Mouse (Mus musculus) intestine, embryonic 15.5 days (tissue): ENCODE measurements around the gene Shank1. TPM values are rescaled to one million over a fixed set of nuclear protein-coding genes. Genes with fewer than 3 reads are reported as not detected.

Experiments
- ATAC-seq: fragments of 200-750 bp; cut with Nextera tagmentation; 2 replicates; pipeline ENCODE4 v1.8.0; 2017; ENCODE audit warnings: moderate TSS enrichment, moderate library complexity
- H3K27ac ChIP-seq: fragments of 300-500 bp; sonication (generic); 2 replicates; pipeline ENCODE4 v1.5.1; 2015; ENCODE audit warnings: mild to moderate bottlenecking, inconsistent platforms
- H3K27me3 ChIP-seq: fragments of 300-500 bp; sonication (generic); replicated peaks from 2 replicates; pipeline ENCODE4 v1.6.1; 2015; ENCODE audit warnings: inconsistent platforms
- H3K36me3 ChIP-seq: fragments of 300-500 bp; sonication (generic); 2 replicates; pipeline ENCODE4 v1.6.1; 2015; ENCODE audit warnings: inconsistent platforms
- H3K4me1 ChIP-seq: fragments of 300-500 bp; sonication (generic); replicated peaks from 2 replicates; pipeline ENCODE4 v1.6.1; 2015; ENCODE audit warnings: inconsistent platforms
- H3K4me2 ChIP-seq: fragments of 300-500 bp; sonication (generic); replicated peaks from 2 replicates; pipeline ENCODE4 v1.6.1; 2015; ENCODE audit warnings: mild to moderate bottlenecking, inconsistent platforms
- H3K4me3 ChIP-seq: fragments of 300-500 bp; sonication (generic); replicated peaks from 2 replicates; pipeline ENCODE4 v1.5.1; 2015; ENCODE audit warnings: inconsistent platforms
- H3K9ac ChIP-seq: fragments of 300-500 bp; sonication (generic); 2 replicates; pipeline ENCODE4 v1.6.1; 2015; ENCODE audit warnings: inconsistent platforms
- H3K9me3 ChIP-seq: fragments of 300-500 bp; sonication (generic); 2 replicates; pipeline ENCODE4 v1.6.1; 2016; ENCODE audit warnings: inconsistent platforms
- WGBS: fragments of 180-500 bp; shearing (Covaris S2); methylation state at CpG from one replicate; pipeline ENCODE4 v1.1.7; 2015; 5-methylcytosine and 5-hydroxymethylcytosine counted together
- polyA plus RNA-seq: library from polyadenylated mRNA; unstranded; fragments of >200 nt; fragmentation: Nextera tagmentation; extraction: Ambion mirVana; gene quantifications from 2 replicates; pipeline ENCODE4 v1.2.1, GENCODE M21; 2015

The Shank1 gene
- polyA plus RNA-seq, 1 experiment from 2014 or later, result 1.9 TPM

DNA sequence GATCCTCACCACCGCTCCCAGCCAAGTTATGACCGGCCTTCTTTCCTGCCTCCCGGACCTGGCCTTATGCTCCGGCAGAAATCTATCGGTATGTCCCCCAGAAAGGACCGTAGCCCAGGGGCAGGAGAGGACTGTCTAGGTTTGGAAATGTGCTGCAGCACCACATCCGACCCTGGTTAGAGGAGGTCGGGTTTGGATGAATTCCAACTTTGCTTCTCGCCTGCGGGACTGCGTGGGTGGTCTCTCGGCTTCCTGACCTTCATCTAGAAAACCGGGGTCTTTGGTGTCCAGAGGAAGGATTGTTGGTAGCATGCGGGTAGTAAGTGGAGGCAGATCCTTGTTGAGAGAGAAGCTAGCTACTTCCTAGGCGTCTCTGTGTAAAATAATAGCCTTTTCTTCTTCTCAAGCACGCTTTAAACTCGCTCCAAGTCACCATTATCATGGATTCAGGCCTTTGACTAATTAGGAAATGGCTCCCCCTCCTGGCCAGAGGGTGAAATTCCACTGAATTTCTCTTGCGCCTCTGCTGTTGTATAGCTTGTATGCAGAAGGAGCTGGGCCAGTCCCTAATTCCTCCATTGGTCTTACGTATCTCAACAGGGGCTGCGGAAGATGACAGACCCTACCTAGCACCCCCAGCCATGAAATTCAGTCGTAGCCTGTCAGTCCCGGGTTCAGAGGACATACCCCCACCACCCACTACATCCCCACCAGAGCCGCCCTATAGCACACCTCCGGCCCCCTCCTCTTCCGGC is 41.1 kb downstream of the Shank1 start:
- Histone ChIP-seq H3K4me2 (peak overlapping the region; percentile 59), H3K27me3 (peaks cover 60% of the 10 kb centered on the region), H3K9ac (peak overlapping the region; percentile 14; the same call in 1 of the 2 replicates), H3K4me1 (peaks cover 24% of the 10 kb centered on the region), H3K4me3 (peak overlapping the region; percentile 10), H3K9me3 (no peaks in the 10 kb centered on the region), H3K36me3 (no peaks in the 10 kb centered on the region), H3K27ac (no peak overlapping the region)
- 7% methylated on average over 25 of the region's 25 CpGs for WGBS
- ATAC-seq, result peak; percentile 73

DNA sequence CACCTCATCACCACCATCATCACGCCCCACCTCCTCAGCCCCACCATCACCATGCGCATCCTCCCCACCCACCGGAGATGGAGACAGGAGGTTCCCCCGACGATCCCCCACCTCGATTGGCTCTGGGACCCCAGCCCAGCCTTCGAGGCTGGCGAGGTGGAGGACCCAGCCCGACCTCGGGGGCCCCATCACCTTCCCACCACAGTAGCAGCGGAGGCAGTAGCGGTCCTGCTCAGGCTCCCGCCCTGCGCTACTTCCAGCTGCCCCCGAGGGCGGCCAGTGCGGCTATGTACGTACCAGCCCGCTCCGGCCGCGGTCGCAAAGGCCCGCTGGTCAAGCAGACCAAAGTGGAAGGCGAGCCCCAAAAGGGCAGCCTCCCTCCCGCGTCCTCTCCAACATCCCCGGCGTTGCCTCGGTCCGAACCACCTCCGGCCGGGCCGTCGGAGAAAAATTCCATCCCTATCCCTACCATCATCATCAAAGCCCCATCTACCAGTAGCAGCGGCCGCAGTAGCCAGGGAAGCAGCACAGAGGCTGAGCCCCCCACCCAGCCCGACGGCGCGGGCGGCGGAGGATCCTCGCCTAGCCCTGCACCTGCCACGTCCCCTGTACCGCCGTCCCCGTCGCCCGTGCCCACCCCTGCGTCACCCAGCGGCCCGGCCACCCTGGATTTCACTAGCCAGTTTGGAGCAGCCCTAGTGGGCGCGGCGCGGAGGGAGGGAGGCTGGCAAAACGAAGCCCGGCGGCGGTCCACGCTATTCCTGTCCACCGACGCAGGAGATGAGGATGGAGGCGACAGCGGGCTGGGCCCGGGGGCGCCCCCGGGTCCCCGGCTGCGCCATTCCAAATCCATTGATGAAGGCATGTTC is 42.1 kb downstream of the Shank1 start:
- Histone ChIP-seq H3K9me3 (no peaks in the 10 kb centered on the region), H3K4me3 (no peak overlapping the region), H3K4me2 (peak overlapping the region; percentile 31; the same call in 1 of the 2 replicates), H3K36me3 (no peaks in the 10 kb centered on the region), H3K9ac (no peak overlapping the region), H3K27ac (no peak overlapping the region), H3K27me3 (peaks cover 68% of the 10 kb centered on the region), H3K4me1 (peaks cover 30% of the 10 kb centered on the region)
- ATAC-seq, result peak; percentile 11; the same call in 1 of the 2 replicates
- WGBS, result 3% methylated on average over 69 of the region's 71 CpGs

DNA sequence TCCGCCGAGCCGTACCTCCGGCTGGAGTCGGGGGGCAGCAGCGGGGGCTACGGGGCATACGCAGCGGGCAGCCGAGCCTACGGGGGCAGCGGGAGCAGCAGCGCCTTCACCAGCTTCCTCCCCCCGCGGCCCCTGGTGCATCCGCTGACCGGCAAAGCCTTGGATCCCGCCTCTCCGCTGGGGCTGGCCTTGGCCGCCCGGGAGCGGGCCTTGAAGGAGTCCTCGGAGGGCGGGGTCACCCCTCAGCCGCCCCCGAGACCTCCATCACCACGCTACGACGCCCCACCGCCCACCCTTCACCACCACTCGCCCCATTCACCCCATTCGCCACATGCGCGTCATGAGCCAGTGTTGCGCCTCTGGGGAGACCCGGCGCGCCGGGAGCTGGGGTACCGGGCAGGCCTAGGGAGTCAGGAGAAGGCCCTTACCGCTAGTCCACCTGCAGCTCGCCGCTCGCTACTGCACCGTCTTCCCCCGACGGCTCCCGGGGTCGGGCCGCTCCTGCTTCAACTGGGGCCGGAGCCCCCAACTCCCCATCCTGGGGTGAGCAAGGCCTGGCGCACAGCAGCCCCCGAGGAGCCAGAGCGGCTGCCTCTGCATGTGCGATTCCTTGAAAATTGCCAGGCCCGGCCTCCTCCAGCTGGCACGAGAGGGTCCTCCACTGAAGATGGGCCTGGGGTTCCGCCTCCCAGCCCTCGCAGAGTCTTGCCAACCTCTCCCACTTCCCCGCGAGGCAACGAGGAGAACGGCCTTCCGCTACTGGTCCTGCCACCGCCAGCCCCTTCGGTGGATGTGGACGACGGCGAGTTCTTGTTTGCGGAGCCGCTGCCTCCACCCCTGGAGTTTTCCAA is 42.9 kb downstream of the Shank1 start:
- Histone ChIP-seq H3K9ac (no peak overlapping the region), H3K27ac (no peak overlapping the region), H3K4me1 (peaks cover 35% of the 10 kb centered on the region), H3K4me3 (peak overlapping the region; percentile 9; the same call in 1 of the 2 replicates), H3K27me3 (peaks cover 77% of the 10 kb centered on the region), H3K4me2 (peak overlapping the region; percentile 31), H3K9me3 (no peaks in the 10 kb centered on the region), H3K36me3 (no peaks in the 10 kb centered on the region)
- ATAC-seq, result no peak
- WGBS, result 4% methylated on average over 71 of the region's 71 CpGs

DNA sequence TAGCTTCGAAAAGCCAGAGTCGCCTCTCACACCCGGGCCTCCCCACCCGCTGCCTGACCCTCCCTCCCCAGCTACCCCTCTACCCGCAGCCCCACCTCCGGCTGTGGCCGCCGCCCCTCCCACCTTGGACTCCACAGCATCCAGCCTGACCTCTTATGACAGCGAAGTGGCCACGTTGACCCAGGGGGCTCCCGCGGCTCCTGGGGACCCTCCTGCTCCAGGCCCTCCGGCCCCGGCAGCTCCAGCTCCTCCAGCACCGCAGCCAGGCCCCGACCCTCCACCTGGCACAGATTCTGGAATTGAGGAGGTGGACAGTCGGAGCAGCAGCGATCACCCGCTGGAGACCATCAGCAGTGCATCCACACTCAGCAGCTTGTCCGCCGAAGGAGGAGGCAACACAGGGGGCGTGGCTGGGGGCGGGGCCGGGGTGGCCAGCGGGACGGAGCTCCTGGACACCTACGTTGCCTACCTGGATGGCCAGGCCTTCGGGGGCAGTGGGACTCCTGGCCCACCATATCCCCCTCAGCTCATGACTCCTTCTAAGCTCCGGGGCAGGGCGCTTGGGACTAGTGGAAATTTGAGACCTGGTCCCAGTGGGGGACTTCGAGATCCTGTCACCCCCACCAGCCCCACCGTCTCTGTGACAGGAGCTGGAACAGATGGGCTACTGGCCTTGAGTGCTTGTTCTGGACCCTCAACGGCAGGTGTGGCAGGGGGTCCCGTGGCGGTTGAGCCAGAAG is 43.7 kb downstream of the Shank1 start:
- ATAC-seq, result no peak

DNA sequence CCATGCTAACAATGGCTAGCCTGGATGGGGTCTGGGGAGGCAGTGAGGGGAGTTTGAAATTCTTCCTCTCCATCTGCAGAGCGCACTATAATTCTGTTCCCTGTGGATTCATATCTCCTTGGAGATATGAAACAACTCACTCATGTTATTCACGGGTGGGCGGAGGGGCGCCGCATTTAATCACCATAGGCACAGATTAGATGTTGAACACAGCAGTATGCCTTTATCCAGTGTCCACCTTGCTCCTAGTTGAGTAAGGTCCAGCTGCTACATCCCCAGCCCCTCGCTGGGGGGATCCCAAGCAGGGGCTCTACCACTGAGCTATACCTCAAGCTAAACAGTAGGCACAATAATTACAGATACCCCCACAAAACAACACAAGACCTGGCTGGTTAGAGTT is 45.4 kb downstream of the Shank1 start:
- Histone ChIP-seq H3K4me1 (peaks cover 46% of the 10 kb centered on the region), H3K9ac (no peak overlapping the region)

More for the DNA sequence above, 43.7 kb downstream of the Shank1 start:
- Histone ChIP-seq H3K4me2 (peak overlapping the region; percentile 31), H3K27ac (no peak overlapping the region), H3K27me3 (peaks cover 81% of the 10 kb centered on the region), H3K9me3 (no peaks in the 10 kb centered on the region), H3K36me3 (no peaks in the 10 kb centered on the region), H3K4me3 (peak overlapping the region; percentile 9; the same call in 1 of the 2 replicates), H3K9ac (no peak overlapping the region), H3K4me1 (peaks cover 35% of the 10 kb centered on the region)
- WGBS, result 2% methylated on average over 35 of the region's 35 CpGs

DNA sequence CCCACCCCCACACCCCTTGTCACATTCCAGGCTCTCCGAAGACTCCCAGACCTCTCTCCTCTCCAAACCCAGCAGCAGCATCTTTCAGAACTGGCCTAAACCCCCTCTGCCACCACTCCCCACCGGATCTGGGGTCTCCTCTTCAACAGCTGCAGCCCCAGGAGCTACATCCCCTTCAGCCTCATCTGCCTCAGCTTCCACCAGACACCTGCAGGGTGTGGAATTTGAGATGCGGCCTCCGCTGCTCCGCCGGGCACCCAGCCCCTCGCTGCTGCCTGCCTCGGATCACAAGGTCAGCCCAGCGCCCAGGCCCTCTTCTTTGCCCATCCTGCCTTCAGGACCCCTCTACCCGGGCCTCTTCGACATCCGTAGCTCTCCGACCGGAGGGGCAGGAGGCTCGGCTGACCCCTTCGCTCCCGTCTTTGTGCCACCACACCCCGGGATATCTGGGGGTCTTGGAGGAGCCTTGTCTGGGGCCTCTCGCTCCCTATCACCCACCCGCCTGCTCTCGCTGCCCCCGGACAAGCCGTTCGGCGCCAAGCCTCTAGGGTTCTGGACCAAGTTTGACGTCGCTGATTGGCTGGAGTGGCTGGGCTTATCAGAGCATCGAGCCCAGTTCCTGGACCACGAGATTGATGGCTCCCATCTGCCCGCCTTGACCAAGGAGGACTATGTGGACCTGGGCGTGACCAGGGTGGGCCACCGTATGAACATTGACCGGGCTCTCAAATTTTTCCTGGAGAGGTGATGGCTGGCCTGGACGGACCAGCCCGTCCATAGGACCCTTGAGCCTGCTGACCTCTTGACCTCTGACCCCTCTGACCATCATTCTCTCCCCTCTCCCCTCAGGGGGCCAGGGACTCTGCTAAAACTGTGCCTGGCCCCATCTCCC is 46.8 kb downstream of the Shank1 start:
- H3K4me2 ChIP-seq, result peak overlapping the region; percentile 48
- no peak for ATAC-seq
- H3K27me3 ChIP-seq, result peaks cover 79% of the 10 kb centered on the region
- WGBS, result 5% methylated on average over 35 of the region's 35 CpGs
- no peak overlapping the region for H3K27ac ChIP-seq
- peak overlapping the region; percentile 18 for H3K4me3 ChIP-seq
- H3K36me3 ChIP-seq, result no peaks in the 10 kb centered on the region
- H3K9me3 ChIP-seq, result no peaks in the 10 kb centered on the region
- H3K9ac ChIP-seq, result 0 out of 2 replicates have a peak overlapping the region, but pooled peaks have one; percentile 17
- H3K4me1 ChIP-seq, result peaks cover 45% of the 10 kb centered on the region

More for the DNA sequence above, 45.4 kb downstream of the Shank1 start:
- 74% methylated on average over 6 of the region's 6 CpGs for WGBS
- no peaks in the 10 kb centered on the region for H3K36me3 ChIP-seq
- no peak overlapping the region for H3K4me2 ChIP-seq
- no peak for ATAC-seq
- H3K9me3 ChIP-seq, result no peaks in the 10 kb centered on the region
- no peak overlapping the region for H3K27ac ChIP-seq
- H3K27me3 ChIP-seq, result peaks cover 85% of the 10 kb centered on the region
- H3K4me3 ChIP-seq, result no peak overlapping the region

DNA sequence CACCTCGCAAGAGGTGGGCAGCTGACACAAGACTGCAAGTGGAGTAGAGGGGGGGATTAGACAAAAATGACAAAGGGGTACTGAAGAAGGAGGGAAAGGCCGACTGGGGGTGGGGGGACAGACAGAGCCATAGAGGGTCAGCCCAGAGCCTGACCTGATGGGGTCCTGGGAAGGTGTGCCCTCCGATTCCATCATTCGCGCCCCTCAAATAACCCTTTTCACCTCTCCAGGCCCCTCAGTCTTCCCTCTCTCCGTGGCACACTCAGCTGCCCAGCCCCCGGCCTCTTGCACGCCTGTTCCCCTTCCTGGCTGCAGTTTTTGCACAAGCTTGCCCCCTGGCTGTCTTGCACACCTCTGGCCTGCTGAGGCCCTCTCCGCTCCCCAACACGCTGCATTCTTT is 47.5 kb downstream of the Shank1 start:
- H3K27ac ChIP-seq, result no peak overlapping the region
- H3K4me1 ChIP-seq, result peaks cover 41% of the 10 kb centered on the region
- ATAC-seq, result no peak
- no peak overlapping the region for H3K4me3 ChIP-seq
- no peak overlapping the region for H3K9ac ChIP-seq
- no peaks in the 10 kb centered on the region for H3K9me3 ChIP-seq
- peak overlapping the region; percentile 48 for H3K4me2 ChIP-seq
- 17% methylated on average over 10 of the region's 10 CpGs for WGBS
- no peaks in the 10 kb centered on the region for H3K36me3 ChIP-seq
- H3K27me3 ChIP-seq, result peaks cover 72% of the 10 kb centered on the region

DNA sequence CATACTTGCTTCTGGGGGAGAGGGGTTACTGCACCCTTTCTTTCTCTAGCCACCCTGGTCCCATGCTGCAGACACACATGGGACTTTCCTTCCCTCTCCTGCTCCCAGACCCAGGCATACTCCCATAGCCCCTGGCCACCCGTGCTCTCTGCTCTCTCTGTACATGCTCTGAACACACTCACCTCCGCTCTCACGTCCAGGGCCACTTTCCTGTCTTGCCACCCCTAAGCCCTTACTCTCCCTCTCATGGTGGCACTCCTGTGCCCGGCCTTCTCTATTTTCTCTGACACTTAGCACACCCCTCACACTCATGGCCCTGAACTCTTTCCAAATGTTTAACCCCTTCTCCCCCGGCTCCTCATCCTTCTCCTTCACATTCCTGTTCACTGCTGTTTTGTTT is 48.0 kb downstream of the Shank1 start:
- Histone ChIP-seq H3K27ac (no peak overlapping the region), H3K9me3 (no peaks in the 10 kb centered on the region), H3K9ac (no peak overlapping the region), H3K4me2 (no peak overlapping the region), H3K27me3 (peaks cover 71% of the 10 kb centered on the region), H3K4me3 (no peak overlapping the region), H3K36me3 (no peaks in the 10 kb centered on the region), H3K4me1 (peaks cover 37% of the 10 kb centered on the region)
- ATAC-seq, result no peak
- WGBS, result 16% methylated on average over 5 of the region's 5 CpGs

DNA sequence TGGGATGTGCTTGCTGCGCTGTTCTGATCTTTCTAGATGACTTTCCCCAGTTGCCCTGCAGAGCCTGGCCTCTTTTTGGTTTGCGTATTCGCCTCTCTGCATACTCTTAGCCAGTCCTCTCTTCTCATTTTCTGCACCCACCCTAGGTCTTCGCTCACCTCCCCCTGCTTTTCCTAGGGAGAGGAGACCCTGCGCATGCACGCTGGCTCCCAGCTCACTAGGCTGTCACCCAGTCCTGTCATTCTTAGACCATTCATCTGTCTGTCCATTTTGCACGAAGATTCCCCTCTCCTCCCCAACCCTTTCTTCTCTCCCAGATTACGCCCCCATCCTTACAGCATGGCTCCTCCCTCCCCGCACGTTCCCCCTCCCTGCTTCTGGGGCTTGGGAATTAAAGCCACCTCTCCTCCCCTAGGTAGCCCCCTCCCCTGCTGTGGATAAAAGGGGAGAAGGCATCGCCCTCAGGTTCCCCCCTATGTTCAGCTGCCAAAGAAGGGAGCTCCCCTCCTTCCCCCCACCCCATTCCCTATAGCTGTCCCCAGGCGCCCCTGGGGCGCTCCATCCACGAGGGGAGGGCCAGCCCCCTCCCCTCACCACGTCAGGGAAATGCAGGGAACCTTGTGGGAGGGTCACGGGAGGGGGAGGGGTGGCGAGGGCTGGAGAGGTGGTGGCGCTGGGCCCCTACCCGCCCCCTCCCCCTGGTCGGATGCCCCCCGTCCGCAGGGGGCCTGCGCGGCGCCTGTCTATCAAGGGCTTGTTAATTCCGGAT is 49.0 kb downstream of the Shank1 start:
- peak overlapping the region; percentile 42 for H3K9ac ChIP-seq

More for the DNA sequence above, 49.0 kb downstream of the Shank1 start:
- no peak; the same call in 1 of the 2 replicates for ATAC-seq
- Histone ChIP-seq H3K27ac (no peak overlapping the region), H3K27me3 (peaks cover 61% of the 10 kb centered on the region), H3K4me3 (peak overlapping the region; percentile 51), H3K9me3 (no peaks in the 10 kb centered on the region), H3K4me2 (peak overlapping the region; percentile 91), H3K36me3 (no peaks in the 10 kb centered on the region), H3K4me1 (peaks cover 28% of the 10 kb centered on the region)
- 17% methylated on average over 14 of the region's 26 CpGs for WGBS
